Mouse (Mus musculus) hindbrain, embryonic 12.5 days (tissue): Measurements from ENCODE around the gene Babam1. TPM values are rescaled to one million over a fixed set of nuclear protein-coding genes. Genes with fewer than 3 reads are reported as not detected.
"Not testable (repeated sequence)": the region's sequence is repeated elsewhere in the genome, so short reads cannot be mapped to it uniquely, and the experiment has no call there.

ENCODE experiments used
- ATAC-seq: fragments of 200-750 bp; cut with Nextera tagmentation; 2 replicates; pipeline ENCODE4 v1.8.0; 2017; ENCODE audit warnings: moderate TSS enrichment; ENCODE audit not compliant: low FRiP score
- H3K27ac ChIP-seq: fragments of 300-500 bp; sonication (generic); 2 replicates; pipeline ENCODE4 v1.5.1; 2016; ENCODE audit warnings: mild to moderate bottlenecking
- H3K27me3 ChIP-seq: fragments of 300-500 bp; sonication (generic); 2 replicates; pipeline ENCODE4 v1.6.1; 2016; ENCODE audit warnings: mild to moderate bottlenecking
- H3K36me3 ChIP-seq: fragments of 300-500 bp; sonication (generic); 2 replicates; pipeline ENCODE4 v1.6.1; 2016; ENCODE audit warnings: mild to moderate bottlenecking
- H3K4me1 ChIP-seq: fragments of 300-500 bp; sonication (generic); 2 replicates; pipeline ENCODE4 v1.6.1; 2016
- H3K4me2 ChIP-seq: fragments of 300-500 bp; sonication (generic); replicated peaks from 2 replicates; pipeline ENCODE4 v1.6.1; 2016; ENCODE audit warnings: mild to moderate bottlenecking
- H3K4me3 ChIP-seq: fragments of 300-500 bp; sonication (generic); 2 replicates; pipeline ENCODE4 v1.5.1; 2016; ENCODE audit warnings: mild to moderate bottlenecking
- H3K9ac ChIP-seq: fragments of 300-500 bp; sonication (generic); 2 replicates; pipeline ENCODE4 v1.6.1; 2016; ENCODE audit warnings: mild to moderate bottlenecking, moderate library complexity
- H3K9me3 ChIP-seq: fragments of 300-500 bp; sonication (generic); replicated peaks from 2 replicates; pipeline ENCODE4 v1.6.1; 2016; ENCODE audit warnings: mild to moderate bottlenecking
- WGBS: fragments of 180-500 bp; shearing (Covaris S2); methylation state at CpG from one replicate; pipeline ENCODE4 v1.1.7; 2016; 5-methylcytosine and 5-hydroxymethylcytosine counted together
- polyA plus RNA-seq: library from polyadenylated mRNA; unstranded; fragments of >200 nt; fragmentation: Nextera tagmentation; extraction: Ambion mirVana; gene quantifications from 2 replicates; pipeline ENCODE4 v1.2.1, GENCODE M21; 2016

Gene Babam1
- polyA plus RNA-seq, 1 experiment from 2014 or later = 91.1 TPM

DNA sequence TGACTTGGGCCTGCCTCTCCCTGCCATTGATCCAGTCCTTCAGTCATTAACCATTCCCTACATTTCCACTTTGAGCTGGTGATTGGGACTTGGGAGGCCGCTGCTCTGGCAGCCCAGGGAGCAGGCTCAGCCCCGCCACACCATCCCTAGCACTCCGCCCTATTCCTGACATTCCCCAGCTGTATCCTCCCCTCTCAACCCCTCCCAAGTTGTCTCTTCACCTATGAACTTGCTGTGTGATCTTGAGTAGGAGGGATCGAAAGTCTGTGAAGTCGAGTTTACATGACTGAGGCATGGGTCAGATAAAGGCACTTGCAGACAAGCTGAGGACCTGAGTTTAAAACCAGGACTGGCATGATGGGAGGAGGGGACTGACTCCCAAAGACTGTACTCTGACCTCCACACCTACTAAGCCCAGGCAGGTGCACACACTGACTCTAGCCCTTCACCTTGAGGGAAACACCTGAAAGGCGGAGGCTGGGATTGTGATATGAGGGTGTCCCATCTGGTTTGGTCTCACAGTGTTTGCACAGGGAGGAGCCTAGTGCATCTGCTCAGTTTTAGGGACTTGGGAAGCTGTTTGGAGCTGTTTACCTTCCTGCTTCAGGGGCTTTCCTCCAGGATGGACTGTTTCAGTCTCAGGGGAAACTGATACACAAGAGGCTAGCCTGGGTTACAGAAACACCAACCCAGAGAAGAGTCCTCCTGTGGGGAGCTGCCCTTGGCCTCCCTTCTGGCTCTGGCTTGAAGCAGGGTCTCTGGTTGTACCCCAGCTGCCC is 6.6 kb downstream of the Babam1 start:
- H3K27me3 ChIP-seq = no peaks in the 10 kb centered on the region
- no peak overlapping the region for H3K27ac ChIP-seq
- 84% methylated on average over 6 of the region's 6 CpGs for WGBS
- no peak for ATAC-seq
- peaks cover 16% of the 10 kb centered on the region for H3K4me1 ChIP-seq
- H3K9ac ChIP-seq = no peak overlapping the region
- no peaks in the 10 kb centered on the region for H3K9me3 ChIP-seq
- H3K4me2 ChIP-seq = no peak overlapping the region
- peaks cover 16% of the 10 kb centered on the region for H3K36me3 ChIP-seq
- no peak overlapping the region for H3K4me3 ChIP-seq

- Histone ChIP-seq H3K27me3 (no peaks in the 10 kb centered on the region), H3K9ac (no peak overlapping the region), H3K27ac (no peak overlapping the region), H3K4me3 (no peak overlapping the region), H3K4me2 (no peak overlapping the region), H3K4me1 (peaks cover 16% of the 10 kb centered on the region), H3K36me3 (peaks cover 17% of the 10 kb centered on the region), H3K9me3 (no peaks in the 10 kb centered on the region)
- ATAC-seq = no peak
- 90% methylated on average over 8 of the region's 8 CpGs for WGBS
Observed at GRCm38 (mm10) chr8:71404011-71404410, 7.3 kb downstream of the Babam1 start.

- peaks cover 17% of the 10 kb centered on the region; the same call in 1 of the 2 replicates for H3K36me3 ChIP-seq
- H3K27me3 ChIP-seq = no peaks in the 10 kb centered on the region
- H3K9me3 ChIP-seq = no peaks in the 10 kb centered on the region
- 0 out of 2 replicates have a peak overlapping the region, but pooled peaks have one; percentile 49 for H3K4me3 ChIP-seq
- no peak for ATAC-seq
- H3K4me1 ChIP-seq = peaks cover 16% of the 10 kb centered on the region
- H3K4me2 ChIP-seq = peak overlapping the region; percentile 82; the same call in 1 of the 2 replicates
- H3K9ac ChIP-seq = no peak overlapping the region
- no peak overlapping the region for H3K27ac ChIP-seq
- WGBS = 86% methylated on average over 9 of the region's 9 CpGs
Observed at GRCm38 (mm10) chr8:71404951-71405351, 8.3 kb downstream of the Babam1 start.

GRCm38 (mm10) chr8:71405401-71406098 is 8.9 kb downstream of the Babam1 start, which contains the start of gene Ankle1:
Gene Ankle1, plus strand, starts transcription at chr8:71406010.
- WGBS = 16% methylated on average over 33 of the region's 33 CpGs

GRCm38 (mm10) chr8:71406099-71407015 is 9.7 kb downstream of the Babam1 start:
- ATAC-seq = peak; percentile 74
- peak overlapping the region; percentile 82 for H3K4me2 ChIP-seq
- under 1% methylated on average over 55 of the region's 55 CpGs for WGBS
- peak overlapping the region; percentile 50 for H3K9ac ChIP-seq
- H3K4me1 ChIP-seq = peaks cover 16% of the 10 kb centered on the region
- H3K27ac ChIP-seq = no peak overlapping the region
- H3K9me3 ChIP-seq = no peaks in the 10 kb centered on the region
- peak overlapping the region; percentile 49 for H3K4me3 ChIP-seq
- peaks cover 17% of the 10 kb centered on the region; the same call in 1 of the 2 replicates for H3K36me3 ChIP-seq
- no peaks in the 10 kb centered on the region for H3K27me3 ChIP-seq

More at GRCm38 (mm10) chr8:71405401-71406098, 8.9 kb downstream of the Babam1 start, which contains the start of gene Ankle1:
- H3K27me3 ChIP-seq = no peaks in the 10 kb centered on the region
- peak; percentile 92 for ATAC-seq
- H3K36me3 ChIP-seq = peaks cover 17% of the 10 kb centered on the region; the same call in 1 of the 2 replicates
- H3K9me3 ChIP-seq = no peaks in the 10 kb centered on the region
- peaks cover 16% of the 10 kb centered on the region for H3K4me1 ChIP-seq
- H3K4me2 ChIP-seq = peak within 1 kb of the TSS; percentile 82
- peak within 1 kb of the TSS; percentile 49 for H3K4me3 ChIP-seq
- H3K9ac ChIP-seq = peak within 1 kb of the TSS; percentile 50
- H3K27ac ChIP-seq = 0 out of 2 replicates have a peak within 1 kb of the TSS, but pooled peaks have one; percentile 37

- H3K9ac ChIP-seq = no peak overlapping the region
- H3K27ac ChIP-seq = no peak overlapping the region
- H3K9me3 ChIP-seq = no peaks in the 10 kb centered on the region
- peaks cover 19% of the 10 kb centered on the region for H3K4me1 ChIP-seq
- H3K4me3 ChIP-seq = peak overlapping the region; percentile 49; the same call in 1 of the 2 replicates
- no peaks in the 10 kb centered on the region for H3K27me3 ChIP-seq
- ATAC-seq = no peak
- H3K36me3 ChIP-seq = peaks cover 17% of the 10 kb centered on the region; the same call in 1 of the 2 replicates
- H3K4me2 ChIP-seq = peak overlapping the region; percentile 82; the same call in 1 of the 2 replicates
- WGBS = 93% methylated on average over 14 of the region's 14 CpGs
Observed at GRCm38 (mm10) chr8:71407441-71407840, 10.8 kb downstream of the Babam1 start.

GRCm38 (mm10) chr8:71408231-71408630 is 11.6 kb downstream of the Babam1 start:
- 95% methylated on average over 4 of the region's 4 CpGs for WGBS
- Histone ChIP-seq H3K9ac (no peak overlapping the region), H3K27me3 (no peaks in the 10 kb centered on the region), H3K27ac (no peak overlapping the region), H3K4me3 (no peak overlapping the region), H3K9me3 (no peaks in the 10 kb centered on the region), H3K4me1 (peaks cover 19% of the 10 kb centered on the region), H3K4me2 (no peak overlapping the region), H3K36me3 (peaks cover 17% of the 10 kb centered on the region; the same call in 1 of the 2 replicates)
- ATAC-seq = no peak

GRCm38 (mm10) chr8:71411535-71412273 is 15.0 kb downstream of the Babam1 start:
- Histone ChIP-seq H3K27ac (no peak overlapping the region), H3K4me2 (no peak overlapping the region), H3K4me3 (no peak overlapping the region), H3K9me3 (no peaks in the 10 kb centered on the region), H3K36me3 (peaks cover 14% of the 10 kb centered on the region; the same call in 1 of the 2 replicates), H3K27me3 (no peaks in the 10 kb centered on the region), H3K4me1 (peaks cover 10% of the 10 kb centered on the region), H3K9ac (no peak overlapping the region)
- WGBS = 46% methylated on average over 11 of the region's 11 CpGs
- no peak for ATAC-seq

- Histone ChIP-seq H3K4me1 (no peaks in the 10 kb centered on the region), H3K4me3 (no peak overlapping the region), H3K4me2 (no peak overlapping the region), H3K9me3 (0 out of 2 replicates have a peak, but pooled peaks cover 11% of the 10 kb centered on the region), H3K27me3 (no peaks in the 10 kb centered on the region), H3K27ac (no peak overlapping the region), H3K36me3 (no peaks in the 10 kb centered on the region), H3K9ac (no peak overlapping the region)
- no peak for ATAC-seq
Observed at GRCm38 (mm10) chr8:71422121-71422520, 25.5 kb downstream of the Babam1 start.

- H3K4me1 ChIP-seq, H3K4me3 ChIP-seq, H3K27me3 ChIP-seq, H3K4me2 ChIP-seq, H3K36me3 ChIP-seq, H3K9ac ChIP-seq, H3K27ac ChIP-seq, H3K9me3 ChIP-seq, ATAC-seq: not testable (repeated sequence)
- WGBS = 83% methylated on average over 1 of the region's 1 CpGs
Observed at GRCm38 (mm10) chr8:71432935-71433334, 36.3 kb downstream of the Babam1 start.

DNA sequence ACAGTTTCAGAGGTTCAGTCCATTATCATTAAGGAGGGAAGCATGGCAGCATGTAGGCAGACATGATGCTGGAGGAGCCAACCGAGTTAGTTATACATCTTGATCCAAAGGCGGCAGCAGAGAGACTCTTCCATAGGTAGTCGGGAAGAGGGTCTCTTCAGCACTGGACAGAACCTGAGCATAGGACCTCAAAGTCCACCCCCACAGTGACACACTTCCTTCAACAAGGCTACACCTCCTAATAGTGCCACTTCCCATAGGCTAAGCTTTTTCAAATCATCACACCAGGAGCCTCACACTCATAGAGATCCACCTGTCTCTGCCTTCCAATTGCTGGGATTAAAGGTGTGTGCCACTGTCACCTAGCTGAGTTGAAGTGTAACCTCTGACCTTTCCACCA is 40.4 kb downstream of the Babam1 start:
- no peaks in the 10 kb centered on the region for H3K4me1 ChIP-seq
- H3K27me3 ChIP-seq = peaks cover 3% of the 10 kb centered on the region; the same call in 1 of the 2 replicates
- no peak overlapping the region for H3K27ac ChIP-seq
- H3K4me3 ChIP-seq = no peak overlapping the region
- no peak overlapping the region for H3K4me2 ChIP-seq
- WGBS = 56% methylated on average over 3 of the region's 3 CpGs
- no peak overlapping the region for H3K9ac ChIP-seq
- H3K36me3 ChIP-seq = no peaks in the 10 kb centered on the region
- ATAC-seq = no peak
- H3K9me3 ChIP-seq = 0 out of 2 replicates have a peak, but pooled peaks cover 3% of the 10 kb centered on the region
